Mouse (Mus musculus): Measurements from ENCODE around the gene Psmb8. TPM values are rescaled to one million over a fixed set of nuclear protein-coding genes. Genes with fewer than 3 reads are reported as not detected.

Gene Psmb8
- total RNA-seq, 2 experiments from 2014 or later = 2.7 to 3.2 TPM

- DNase-seq = no peak
Measured at GRCm38 (mm10) chr17:34193468-34193867, 4.1 kb upstream of the Psmb8 start.

- no peak for DNase-seq
Measured at GRCm38 (mm10) chr17:34194723-34195122, 2.8 kb upstream of the Psmb8 start.

GRCm38 (mm10) chr17:34196491-34196890, 1.0 kb upstream of the Psmb8 start:
- no peak for DNase-seq

- no peak for DNase-seq
Measured at GRCm38 (mm10) chr17:34197904-34198520, 491 bp downstream of the Psmb8 start.

GRCm38 (mm10) chr17:34198521-34198912, 996 bp downstream of the Psmb8 start:
- no peak for DNase-seq

GRCm38 (mm10) chr17:34199050-34199619, 1.6 kb downstream of the Psmb8 start:
- no peak for DNase-seq

GRCm38 (mm10) chr17:34200047-34200446, 2.5 kb downstream of the Psmb8 start:
- no peak for DNase-seq

GRCm38 (mm10) chr17:34200772-34201505, 3.4 kb downstream of the Psmb8 start:
- DNase-seq = no peak

GRCm38 (mm10) chr17:34201506-34202055, 4.1 kb downstream of the Psmb8 start:
- DNase-seq = no peak

GRCm38 (mm10) chr17:34202760-34203442, 5.4 kb downstream of the Psmb8 start:
- DNase-seq = no peak

- DNase-seq = no peak
Measured at GRCm38 (mm10) chr17:34203444-34203843, 5.9 kb downstream of the Psmb8 start, which contains the start of gene Tap2. Gene Tap2, plus strand, starts transcription at chr17:34203527.

- DNase-seq = peak; percentile 84 to 85
Measured at GRCm38 (mm10) chr17:34204303-34205010, 6.9 kb downstream of the Psmb8 start.

- no peak for DNase-seq
Measured at GRCm38 (mm10) chr17:34205021-34205745, 7.7 kb downstream of the Psmb8 start.

- DNase-seq = no peak
Measured at GRCm38 (mm10) chr17:34205746-34206176, 8.2 kb downstream of the Psmb8 start.

GRCm38 (mm10) chr17:34206731-34207130, 9.2 kb downstream of the Psmb8 start:
- no peak for DNase-seq

GRCm38 (mm10) chr17:34207456-34207855, 9.9 kb downstream of the Psmb8 start:
- DNase-seq = no peak

- DNase-seq = no peak
Measured at GRCm38 (mm10) chr17:34207866-34208265, 10.3 kb downstream of the Psmb8 start.

GRCm38 (mm10) chr17:34208421-34208820, 10.9 kb downstream of the Psmb8 start:
- no peak for DNase-seq

- no peak for DNase-seq
Measured at GRCm38 (mm10) chr17:34209680-34210079, 12.2 kb downstream of the Psmb8 start.

- no peak for DNase-seq
Measured at GRCm38 (mm10) chr17:34210599-34210998, 13.1 kb downstream of the Psmb8 start.

- DNase-seq = no peak
Measured at GRCm38 (mm10) chr17:34211746-34212365, 14.3 kb downstream of the Psmb8 start.

All from layer of hippocampus, postnatal 36 days (tissue).